Mouse (Mus musculus) limb, embryonic 12.5 days (tissue): ENCODE data around the gene F7. TPM values are rescaled to one million over a fixed set of nuclear protein-coding genes. Genes with fewer than 3 reads are reported as not detected.
A peak's percentile ranks its signal among the peaks of the same experiment; 100 is the strongest.

ENCODE experiments used
- ATAC-seq: fragments of 200-750 bp; cut with Nextera tagmentation; 2 replicates; pipeline ENCODE4 v1.8.0; 2017; ENCODE audit warnings: low read depth, moderate TSS enrichment; ENCODE audit not compliant: insufficient number of reproducible peaks, insufficient read depth, low FRiP score, low TSS enrichment
- H3K27ac ChIP-seq: fragments of 300-500 bp; sonication (generic); 2 replicates; pipeline ENCODE4 v1.5.1; 2016; ENCODE audit warnings: mild to moderate bottlenecking, moderate library complexity
- H3K27me3 ChIP-seq: fragments of 300-500 bp; sonication (generic); 2 replicates; pipeline ENCODE4 v1.6.1; 2016; ENCODE audit warnings: mild to moderate bottlenecking, moderate library complexity
- H3K36me3 ChIP-seq: fragments of 300-500 bp; sonication (generic); 2 replicates; pipeline ENCODE4 v1.6.1; 2016; ENCODE audit warnings: mild to moderate bottlenecking, moderate library complexity
- H3K4me1 ChIP-seq: fragments of 300-500 bp; sonication (generic); replicated peaks from 2 replicates; pipeline ENCODE4 v1.6.1; 2016
- H3K4me2 ChIP-seq: fragments of 300-500 bp; sonication (generic); 2 replicates; pipeline ENCODE4 v1.6.1; 2016; ENCODE audit warnings: mild to moderate bottlenecking, moderate library complexity
- H3K4me3 ChIP-seq: fragments of 300-500 bp; sonication (generic); replicated peaks from 2 replicates; pipeline ENCODE4 v1.5.1; 2016; ENCODE audit warnings: mild to moderate bottlenecking
- H3K9ac ChIP-seq: fragments of 300-500 bp; sonication (generic); replicated peaks from 2 replicates; pipeline ENCODE4 v1.6.1; 2016; ENCODE audit warnings: mild to moderate bottlenecking, moderate library complexity
- H3K9me3 ChIP-seq: fragments of 300-500 bp; sonication (generic); 2 replicates; pipeline ENCODE4 v1.6.1; 2016; ENCODE audit warnings: mild to moderate bottlenecking, moderate library complexity
- WGBS: fragments of 180-500 bp; shearing (Covaris S2); methylation state at CpG from one replicate; pipeline ENCODE4 v1.1.7; 2016; 5-methylcytosine and 5-hydroxymethylcytosine counted together
- polyA plus RNA-seq: library from polyadenylated mRNA; unstranded; fragments of >200 nt; fragmentation: Nextera tagmentation; extraction: Ambion mirVana; gene quantifications from 2 replicates; pipeline ENCODE4 v1.2.1, GENCODE M21; 2016

The F7 gene
- polyA plus RNA-seq, 1 experiment from 2014 or later, result not detected

DNA sequence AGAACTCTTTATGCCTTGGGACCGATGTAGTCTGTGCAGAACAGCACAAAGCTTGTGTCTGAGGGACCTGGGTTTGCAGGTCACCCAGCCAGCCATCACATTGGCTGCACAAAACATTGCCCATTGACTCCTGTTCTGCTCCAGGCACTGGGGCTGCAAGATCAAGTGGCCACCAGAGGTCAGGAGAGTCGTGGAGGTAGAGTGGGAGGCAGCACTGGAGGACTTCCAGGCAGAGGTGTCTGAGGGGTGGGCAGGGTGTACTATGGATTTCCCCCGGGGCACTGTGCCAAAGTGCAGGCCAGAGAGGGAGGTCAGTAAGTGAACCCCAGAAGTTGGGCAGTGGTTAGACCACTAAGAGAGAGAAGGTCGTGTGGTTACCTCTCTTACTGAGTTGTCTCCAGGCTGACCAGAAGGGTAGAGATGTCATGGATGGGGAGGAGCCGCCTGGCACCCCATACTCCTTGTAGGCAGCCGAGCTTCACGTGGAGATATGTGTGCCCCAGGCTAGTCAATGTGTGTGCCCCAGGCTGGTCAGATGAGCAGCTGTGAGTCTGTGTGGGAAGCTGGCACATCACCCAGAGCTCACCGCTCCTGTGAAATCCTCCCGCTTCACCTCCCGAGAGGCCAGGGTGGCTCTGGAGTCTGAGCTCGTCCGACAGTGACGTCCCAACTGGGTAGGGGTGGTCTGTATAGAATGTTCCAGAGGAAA, 37.0 kb upstream of the F7 start:
- Histone ChIP-seq H3K9me3 (no peaks in the 10 kb centered on the region), H3K4me2 (no peak overlapping the region), H3K36me3 (peaks cover 12% of the 10 kb centered on the region), H3K27ac (no peak overlapping the region), H3K27me3 (no peaks in the 10 kb centered on the region), H3K9ac (no peak overlapping the region), H3K4me3 (no peak overlapping the region), H3K4me1 (no peaks in the 10 kb centered on the region)
- no peak for ATAC-seq
- 70% methylated on average over 13 of the region's 13 CpGs for WGBS

DNA sequence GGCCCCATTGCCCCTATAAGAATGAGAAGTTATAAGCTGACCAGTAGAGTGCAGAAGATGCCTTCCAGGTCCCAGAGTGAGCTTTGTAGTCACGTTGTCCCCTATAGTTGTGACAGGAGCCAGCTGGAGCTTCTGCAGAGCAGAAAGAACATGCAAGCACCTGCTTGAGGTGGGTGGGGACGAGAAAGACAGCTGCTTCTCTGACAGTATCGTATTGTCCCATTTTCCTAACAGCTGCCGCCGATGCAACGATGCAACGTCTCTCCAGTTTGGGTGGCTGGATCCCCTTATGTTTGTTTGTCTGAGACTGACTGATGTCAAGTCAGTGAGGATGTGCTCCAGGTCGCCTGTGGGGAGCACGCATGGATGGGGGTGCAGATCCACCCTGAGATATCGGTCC, 34.4 kb upstream of the F7 start:
- no peak overlapping the region for H3K4me3 ChIP-seq
- H3K36me3 ChIP-seq, result peaks cover 9% of the 10 kb centered on the region; the same call in 1 of the 2 replicates
- no peaks in the 10 kb centered on the region for H3K27me3 ChIP-seq
- peaks cover 12% of the 10 kb centered on the region for H3K4me1 ChIP-seq
- H3K9ac ChIP-seq, result no peak overlapping the region
- no peak overlapping the region for H3K4me2 ChIP-seq
- WGBS, result 78% methylated on average over 10 of the region's 10 CpGs
- no peak for ATAC-seq
- H3K27ac ChIP-seq, result no peak overlapping the region
- H3K9me3 ChIP-seq, result no peaks in the 10 kb centered on the region

DNA sequence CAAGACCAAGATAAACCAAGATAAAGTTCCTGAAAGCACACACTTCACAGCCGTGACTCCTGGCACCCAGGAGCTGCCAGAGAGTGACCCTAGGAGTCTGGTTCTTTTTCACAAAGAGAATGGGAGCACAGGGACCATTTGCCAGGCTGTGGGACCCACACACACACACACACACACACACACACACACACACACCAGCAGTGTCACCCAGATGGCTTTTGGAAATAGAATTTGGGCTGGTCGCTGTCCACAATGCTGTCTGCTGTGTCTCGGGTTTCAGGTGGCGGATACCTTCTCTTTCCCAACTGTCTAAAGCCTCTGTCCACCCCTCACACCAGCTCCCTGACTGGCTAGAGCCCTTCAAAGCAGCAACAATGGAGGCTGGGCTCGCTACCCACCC, 31.4 kb upstream of the F7 start:
- Histone ChIP-seq H3K36me3 (peaks cover 20% of the 10 kb centered on the region), H3K4me1 (peaks cover 23% of the 10 kb centered on the region), H3K27ac (no peak overlapping the region), H3K27me3 (no peaks in the 10 kb centered on the region), H3K9me3 (no peaks in the 10 kb centered on the region), H3K4me3 (no peak overlapping the region), H3K9ac (no peak overlapping the region), H3K4me2 (no peak overlapping the region)
- 66% methylated on average over 5 of the region's 5 CpGs for WGBS
- ATAC-seq, result no peak

DNA sequence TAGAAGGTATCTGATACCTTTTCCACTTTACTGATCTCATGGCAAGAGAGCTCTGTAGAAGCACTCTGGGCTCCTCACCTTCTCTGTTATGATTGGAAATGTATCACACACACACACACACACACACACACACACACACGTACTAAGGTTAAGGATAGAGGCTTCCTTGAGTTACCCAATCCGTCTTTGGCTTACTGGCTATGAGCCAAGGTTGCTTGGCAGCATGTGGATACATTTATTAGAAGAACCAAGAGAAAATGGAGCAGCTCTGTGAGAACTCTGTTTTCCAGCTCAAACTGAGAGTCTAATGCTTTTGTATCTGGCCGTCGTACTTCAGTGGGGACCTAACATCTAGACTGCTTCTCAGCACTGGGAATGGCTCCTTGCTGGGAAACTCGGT, 30.4 kb upstream of the F7 start:
- peaks cover 30% of the 10 kb centered on the region for H3K36me3 ChIP-seq
- H3K4me3 ChIP-seq, result no peak overlapping the region
- no peaks in the 10 kb centered on the region for H3K9me3 ChIP-seq
- H3K27me3 ChIP-seq, result no peaks in the 10 kb centered on the region
- H3K4me2 ChIP-seq, result no peak overlapping the region
- H3K27ac ChIP-seq, result no peak overlapping the region
- H3K4me1 ChIP-seq, result peaks cover 23% of the 10 kb centered on the region
- no peak overlapping the region for H3K9ac ChIP-seq
- 71% methylated on average over 5 of the region's 5 CpGs for WGBS
- ATAC-seq, result no peak

DNA sequence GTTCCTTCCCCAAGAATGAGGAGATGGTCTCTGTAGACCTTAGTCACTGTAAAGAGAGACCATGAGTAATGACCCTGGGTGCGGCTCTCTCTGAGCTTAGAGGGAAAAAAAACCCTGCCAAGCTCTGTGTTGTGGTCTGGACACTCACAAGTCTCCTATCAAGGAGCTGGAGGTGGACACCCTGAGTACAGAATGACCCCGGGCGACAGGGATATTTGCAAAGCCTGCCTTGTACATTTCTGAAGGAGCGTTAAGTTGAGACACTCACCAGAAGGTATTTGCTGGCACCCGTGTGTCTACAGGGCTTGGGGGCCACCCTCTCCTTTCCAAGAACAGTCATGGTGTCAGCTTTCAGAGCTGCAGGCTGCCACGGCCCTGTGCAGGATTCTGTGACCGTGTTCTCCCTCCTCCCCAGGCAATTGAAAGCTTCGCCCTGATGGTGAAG, 29.0 kb upstream of the F7 start:
- Histone ChIP-seq H3K9me3 (no peaks in the 10 kb centered on the region), H3K27ac (peak overlapping the region; percentile 69), H3K4me2 (peak overlapping the region; percentile 13), H3K4me3 (no peak overlapping the region), H3K36me3 (peaks cover 37% of the 10 kb centered on the region), H3K4me1 (peaks cover 23% of the 10 kb centered on the region), H3K27me3 (no peaks in the 10 kb centered on the region), H3K9ac (peak overlapping the region; percentile 37; the same call in 1 of the 2 replicates)
- no peak for ATAC-seq
- WGBS, result 20% methylated on average over 8 of the region's 8 CpGs

DNA sequence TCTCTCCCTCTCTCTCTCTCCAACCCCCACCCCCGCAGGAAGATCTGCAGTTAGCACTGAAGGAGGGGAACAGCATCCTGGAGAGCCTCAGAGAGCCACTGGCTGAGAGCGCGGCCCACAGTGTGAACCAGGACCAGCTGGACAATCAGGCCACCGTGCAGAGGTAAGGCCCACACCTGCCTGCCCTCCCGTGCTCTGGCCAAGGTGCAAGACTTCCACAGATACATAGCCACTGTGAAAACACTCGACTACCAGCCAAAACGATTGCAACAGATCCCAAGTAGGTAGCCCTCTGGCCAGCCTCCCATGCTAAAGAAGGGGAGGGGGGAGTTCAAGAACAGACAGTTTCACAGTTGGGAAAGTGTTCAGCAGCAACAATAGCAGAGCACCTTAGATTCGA, 27.5 kb upstream of the F7 start:
- H3K4me2 ChIP-seq, result no peak overlapping the region
- no peak overlapping the region for H3K27ac ChIP-seq
- H3K9me3 ChIP-seq, result no peaks in the 10 kb centered on the region
- H3K36me3 ChIP-seq, result peaks cover 51% of the 10 kb centered on the region
- ATAC-seq, result no peak
- H3K4me3 ChIP-seq, result no peak overlapping the region
- no peaks in the 10 kb centered on the region for H3K27me3 ChIP-seq
- peaks cover 23% of the 10 kb centered on the region for H3K4me1 ChIP-seq
- no peak overlapping the region for H3K9ac ChIP-seq
- WGBS, result 74% methylated on average over 8 of the region's 8 CpGs

DNA sequence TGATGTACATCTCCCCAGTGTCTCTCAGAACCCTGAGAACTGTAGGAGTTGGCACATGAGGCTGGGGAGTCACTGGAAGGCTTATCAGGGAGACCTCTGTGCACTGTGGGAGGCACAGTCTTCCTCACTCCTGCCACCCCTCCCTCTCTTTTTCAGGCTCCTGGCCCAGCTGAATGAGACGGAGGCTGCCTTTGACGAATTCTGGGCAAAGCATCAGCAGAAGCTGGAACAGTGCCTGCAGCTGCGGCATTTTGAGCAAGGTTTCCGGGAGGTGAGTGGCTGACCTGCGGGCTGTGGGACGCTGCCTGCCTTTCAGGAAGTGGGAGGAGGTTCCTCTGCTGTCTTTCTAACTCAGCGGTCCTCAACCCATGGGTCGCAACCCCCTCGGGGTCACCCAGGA, 26.0 kb upstream of the F7 start:
- no peak for ATAC-seq
- Histone ChIP-seq H3K4me1 (peaks cover 23% of the 10 kb centered on the region), H3K9ac (no peak overlapping the region), H3K36me3 (peaks cover 63% of the 10 kb centered on the region), H3K27me3 (no peaks in the 10 kb centered on the region), H3K4me2 (no peak overlapping the region), H3K4me3 (no peak overlapping the region), H3K9me3 (no peaks in the 10 kb centered on the region), H3K27ac (no peak overlapping the region)
- 87% methylated on average over 9 of the region's 9 CpGs for WGBS

DNA sequence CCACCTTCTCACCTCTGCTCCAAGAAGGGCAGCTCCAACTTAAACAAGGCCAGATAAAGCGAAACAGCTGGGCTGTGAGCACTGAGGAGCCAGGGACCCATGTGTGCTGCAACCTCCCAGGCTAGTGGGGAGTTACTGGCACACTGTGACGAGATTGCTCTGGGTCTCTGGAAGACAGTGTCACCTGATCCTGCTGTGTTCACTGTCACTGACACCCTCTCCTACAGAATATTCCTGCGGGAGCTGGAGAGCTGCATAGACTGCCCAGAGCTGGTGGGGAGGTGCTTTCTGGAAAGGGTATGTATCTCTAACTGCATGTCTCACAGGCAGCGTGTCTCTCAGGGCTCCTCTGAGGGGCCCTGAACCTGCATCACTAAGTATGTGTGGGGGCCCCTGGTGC, 18.4 kb upstream of the F7 start:
- no peaks in the 10 kb centered on the region for H3K4me1 ChIP-seq
- WGBS, result 59% methylated on average over 4 of the region's 4 CpGs
- H3K9me3 ChIP-seq, result peaks cover 7% of the 10 kb centered on the region; the same call in 1 of the 2 replicates
- no peak overlapping the region for H3K4me2 ChIP-seq
- no peak overlapping the region for H3K9ac ChIP-seq
- H3K36me3 ChIP-seq, result peaks cover 79% of the 10 kb centered on the region
- H3K4me3 ChIP-seq, result no peak overlapping the region
- no peaks in the 10 kb centered on the region for H3K27me3 ChIP-seq
- ATAC-seq, result no peak
- no peak overlapping the region for H3K27ac ChIP-seq

DNA sequence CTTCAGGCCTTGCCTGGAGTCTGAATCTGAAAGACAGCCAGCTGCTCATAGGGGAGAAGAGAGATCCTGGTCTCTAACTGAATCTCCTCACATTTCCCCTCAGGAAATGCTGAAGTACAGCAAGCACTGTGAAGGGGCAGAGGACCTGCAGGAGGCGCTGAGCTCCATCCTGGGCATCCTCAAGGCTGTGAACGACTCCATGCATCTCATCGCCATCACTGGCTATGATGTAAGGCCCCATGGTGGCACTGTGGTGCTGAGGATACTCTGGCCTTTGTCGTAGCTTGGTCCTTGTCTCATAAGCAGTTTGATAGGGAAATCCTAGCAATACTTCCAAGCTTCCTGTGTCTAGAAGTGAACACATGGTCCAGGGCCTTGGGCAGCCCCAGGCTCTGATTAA, 15.5 kb upstream of the F7 start:
- Histone ChIP-seq H3K36me3 (peaks cover 80% of the 10 kb centered on the region), H3K9ac (no peak overlapping the region), H3K27me3 (no peaks in the 10 kb centered on the region), H3K4me1 (no peaks in the 10 kb centered on the region), H3K4me2 (no peak overlapping the region), H3K27ac (no peak overlapping the region), H3K4me3 (no peak overlapping the region), H3K9me3 (peaks cover 7% of the 10 kb centered on the region; the same call in 1 of the 2 replicates)
- ATAC-seq, result no peak
- WGBS, result 57% methylated on average over 4 of the region's 4 CpGs

DNA sequence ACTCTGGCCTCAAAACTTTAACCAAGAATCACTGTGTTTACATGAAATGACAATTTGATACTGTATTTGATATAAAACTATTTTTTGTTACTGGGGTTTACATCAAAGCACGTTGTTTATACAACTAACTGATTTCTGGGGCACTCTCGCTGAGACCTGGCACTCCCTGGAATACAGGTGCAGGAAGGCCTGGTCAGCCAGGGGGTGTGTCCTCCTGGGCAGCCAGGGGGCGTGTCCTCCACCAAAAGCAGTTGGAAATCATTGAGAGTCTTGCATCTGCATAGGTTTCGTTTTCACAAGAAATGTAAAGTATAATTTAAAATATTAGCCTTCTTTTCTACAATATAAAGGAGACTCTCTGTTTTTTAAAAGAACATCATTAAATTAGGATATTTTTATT, 6.3 kb upstream of the F7 start:
- H3K27me3 ChIP-seq, result no peaks in the 10 kb centered on the region
- no peaks in the 10 kb centered on the region for H3K9me3 ChIP-seq
- H3K36me3 ChIP-seq, result peaks cover 35% of the 10 kb centered on the region
- no peak overlapping the region for H3K9ac ChIP-seq
- no peak overlapping the region for H3K27ac ChIP-seq
- H3K4me2 ChIP-seq, result no peak overlapping the region
- no peak overlapping the region for H3K4me3 ChIP-seq
- no peak for ATAC-seq
- 62% methylated on average over 4 of the region's 4 CpGs for WGBS
- no peaks in the 10 kb centered on the region for H3K4me1 ChIP-seq

DNA sequence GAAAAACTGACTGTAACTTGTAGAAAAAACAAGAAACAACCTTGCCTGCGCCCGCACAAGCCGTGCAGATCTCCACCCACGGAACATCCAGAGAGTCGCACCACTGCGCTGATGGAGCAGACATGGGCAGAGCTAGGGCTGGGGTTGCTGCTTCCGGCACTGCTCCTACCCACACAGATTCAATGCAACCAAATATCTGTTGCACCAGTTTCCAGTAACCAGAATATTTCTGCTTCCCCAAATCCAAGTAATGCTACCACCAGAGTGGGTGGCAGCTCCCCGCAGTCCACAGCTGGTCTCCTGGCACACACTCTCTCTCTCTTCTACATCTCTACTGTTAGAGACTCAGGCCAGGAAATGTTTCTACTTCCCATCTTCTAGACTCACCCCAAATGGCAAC, 4.0 kb upstream of the F7 start:
- Histone ChIP-seq H3K27ac (no peak overlapping the region), H3K36me3 (peaks cover 22% of the 10 kb centered on the region), H3K27me3 (no peaks in the 10 kb centered on the region), H3K4me3 (no peak overlapping the region), H3K9me3 (no peaks in the 10 kb centered on the region), H3K4me1 (no peaks in the 10 kb centered on the region), H3K9ac (no peak overlapping the region), H3K4me2 (no peak overlapping the region)
- WGBS, result 93% methylated on average over 8 of the region's 8 CpGs
- no peak for ATAC-seq

DNA sequence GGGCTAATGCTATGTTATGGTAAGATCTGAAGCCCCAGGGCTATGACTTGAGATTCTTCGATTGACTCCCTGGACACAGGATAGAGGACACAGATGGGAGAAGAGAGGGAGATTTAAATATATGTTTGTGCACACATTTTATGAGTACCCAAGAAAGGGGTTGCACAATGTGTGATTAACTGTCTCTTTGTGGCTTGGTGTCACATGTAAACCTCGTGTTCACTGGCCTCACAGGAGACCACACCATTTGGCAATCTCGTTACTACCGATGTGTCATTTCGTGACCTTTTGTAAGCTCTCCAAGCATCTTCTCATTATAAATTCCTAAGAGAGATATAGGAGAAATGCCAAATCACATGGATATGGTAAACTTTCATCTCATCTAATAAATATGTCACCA, 1.8 kb downstream of the F7 start:
- no peak overlapping the region for H3K27ac ChIP-seq
- H3K4me1 ChIP-seq, result 0 out of 2 replicates have a peak, but pooled peaks cover 5% of the 10 kb centered on the region
- ATAC-seq, result no peak
- H3K4me3 ChIP-seq, result no peak overlapping the region
- 85% methylated on average over 5 of the region's 5 CpGs for WGBS
- H3K9ac ChIP-seq, result no peak overlapping the region
- no peaks in the 10 kb centered on the region for H3K36me3 ChIP-seq
- no peaks in the 10 kb centered on the region for H3K9me3 ChIP-seq
- no peaks in the 10 kb centered on the region for H3K27me3 ChIP-seq
- H3K4me2 ChIP-seq, result no peak overlapping the region
